Mouse (Mus musculus) megakaryocyte, adult 5-6 weeks (primary cell): ENCODE measurements around the gene Usp12. TPM values are rescaled to one million over a fixed set of nuclear protein-coding genes. Genes with fewer than 3 reads are reported as not detected.
A peak's percentile ranks its signal among the peaks of the same experiment; 100 is the strongest.

Experiments used
- ATAC-seq: 2 replicates; pipeline ENCODE4 v1.8.0; 2016; ENCODE audit warnings: mild to moderate bottlenecking, inconsistent platforms; ENCODE audit not compliant: poor library complexity, severe bottlenecking
- total RNA-seq, 2 experiments: library from RNA; stranded (forward) in 1 of 2; stranded (reverse) in 1 of 2; fragments of 153-499, 151-499 nt in 1 of 2; fragments of 221-1000, 200-1000 nt in 1 of 2; gene quantifications; 2 replicates each; pipeline versions ENCODE4 v1.2.3 to v1.2.4; 2015 to 2017

Usp12 gene
- total RNA-seq, 2 experiments from 2014 or later = 36.8 to 55.8 TPM

DNA sequence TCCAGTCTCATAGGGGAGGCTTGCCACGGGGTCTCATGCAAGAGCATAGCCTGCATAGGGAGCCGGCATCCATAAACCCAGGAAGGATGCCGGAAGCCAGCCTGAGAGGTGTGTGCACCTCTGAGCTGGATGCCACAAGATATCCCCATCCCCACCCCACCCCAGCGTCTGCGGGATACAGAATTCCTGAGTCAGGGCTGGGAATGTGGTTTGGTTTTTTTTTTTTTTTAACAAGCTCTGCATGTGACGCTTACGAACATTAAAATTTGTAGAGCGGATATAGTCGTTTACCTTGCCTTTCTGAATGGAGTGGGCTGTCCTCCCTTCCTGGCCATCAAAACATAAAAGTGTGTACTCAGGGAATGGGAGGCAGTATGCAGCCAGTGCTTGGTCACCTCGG, 94.7 kb downstream of the Usp12 start:
- ATAC-seq = no peak

- ATAC-seq = peak; percentile 10; the same call in 1 of the 2 replicates
These were observed 95.3 kb downstream of the Usp12 start for GRCm38 (mm10) chr5:146699433-146700019.

GRCm38 (mm10) chr5:146695543-146695942, 99.3 kb downstream of the Usp12 start:
- ATAC-seq = no peak

- peak; percentile 57 for ATAC-seq
These were observed 101.8 kb downstream of the Usp12 start for GRCm38 (mm10) chr5:146692976-146693361.

- ATAC-seq = peak; percentile 16; the same call in 1 of the 2 replicates
These were observed 102.3 kb downstream of the Usp12 start for GRCm38 (mm10) chr5:146692361-146692975.

GRCm38 (mm10) chr5:146691745-146692144, 103.1 kb downstream of the Usp12 start:
- ATAC-seq = no peak

- peak; percentile 48 for ATAC-seq
These were observed 107.1 kb downstream of the Usp12 start for GRCm38 (mm10) chr5:146687541-146688313.

GRCm38 (mm10) chr5:146686954-146687353, 107.9 kb downstream of the Usp12 start:
- no peak for ATAC-seq

Other genes starting within 250 kb of the Usp12 start
- gene Gm3415, start 238.9 kb downstream of the Usp12 start, total RNA-seq (2015) = not detected in 2 replicates
- gene Gm3415, start 238.9 kb downstream of the Usp12 start, total RNA-seq (2017) = not detected in 2 replicates
- gene Gpr12, start 209.8 kb downstream of the Usp12 start, total RNA-seq (2015) = not detected in 2 replicates
- gene Gpr12, start 209.8 kb downstream of the Usp12 start, total RNA-seq (2017) = not detected in 2 replicates
- gene Rpl21, start 37.9 kb upstream of the Usp12 start, total RNA-seq (2015) = 1,886 and 1,948 TPM in 2 replicates
- 1,623 and 1,719 TPM in 2 replicates for gene Rpl21, start 37.9 kb upstream of the Usp12 start, total RNA-seq (2017)
- gene Rasl11a, start 50.1 kb upstream of the Usp12 start, total RNA-seq (2015) = not detected in 2 replicates
- not detected in 2 replicates for gene Rasl11a, start 50.1 kb upstream of the Usp12 start, total RNA-seq (2017)
- 67.9 and 73.6 TPM in 2 replicates for gene Gtf3a, start 153.7 kb upstream of the Usp12 start, total RNA-seq (2015)
- 93.2 and 95.0 TPM in 2 replicates for gene Gtf3a, start 153.7 kb upstream of the Usp12 start, total RNA-seq (2017)
- 7.1 and 8.9 TPM in 2 replicates for gene Mtif3, start 168.8 kb upstream of the Usp12 start, total RNA-seq (2015)
- gene Mtif3, start 168.8 kb upstream of the Usp12 start, total RNA-seq (2017) = 30.7 and 37.1 TPM in 2 replicates